ENCODE assay signal across 8 mouse cellular contexts in genomic region chr9:63109020-63109781, GRCm38 (mm10). TPM values are rescaled to one million over a fixed set of nuclear protein-coding genes. Genes with fewer than 3 reads are reported as not detected.
DNase-seq lines count a peak whose midpoint lies in the region; ATAC-seq lines count a peak whose summit lies in the region.

No protein-coding gene starts in this region.

- H3K4me3 ChIP-seq in neural tube, embryonic 14.5 days (ENCODE audit: low read depth, low read length): peak overlapping the region; percentile 33

- peak; percentile 70 for ATAC-seq in frontal cortex, adult (ENCODE audit: low TSS enrichment)
- ATAC-seq in neural tube, embryonic 14.5 days (ENCODE audit: low read depth): peak; percentile 82

- DNase-seq in MN1 (ENCODE audit: low spot score): peak; percentile 91
- peak; percentile 66 for DNase-seq in cerebellum, adult 8-10 months
- DNase-seq in heart, postnatal 4 days: peak; percentile 99
- DNase-seq in layer of hippocampus, adult 8-10 months (ENCODE audit: low spot score in 2 of 2): peak; percentile 85 to 90
- peak; percentile 95 to 98 for DNase-seq in lung, adult 18-20 months
- peak; percentile 89 for DNase-seq in testis, postnatal 14 days (ENCODE audit: low spot score)

- H3K4me2 ChIP-seq in neural tube, embryonic 14.5 days (ENCODE audit: low read depth, low read length): peak overlapping the region; percentile 60

- H3K9ac ChIP-seq in neural tube, embryonic 14.5 days (replicated peaks; ENCODE audit: low read depth, low read length): peak overlapping the region; percentile 48

- H3K4me1 ChIP-seq in neural tube, embryonic 14.5 days (ENCODE audit: control insufficient read depth, insufficient read depth, low read length): peaks cover 13% of the 10 kb centered on the region

- 2% methylated on average over 34 of the region's 34 CpGs for WGBS in neural tube, embryonic 14.5 days

- H3K27me3 ChIP-seq in neural tube, embryonic 14.5 days (ENCODE audit: control insufficient read depth, insufficient read depth, low read length): no peaks in the 10 kb centered on the region

- H3K9me3 ChIP-seq in neural tube, embryonic 14.5 days (ENCODE audit: control insufficient read depth, low read length): no peaks in the 10 kb centered on the region

- H3K36me3 ChIP-seq in neural tube, embryonic 14.5 days (ENCODE audit: control insufficient read depth, insufficient read depth, low read length): no peaks in the 10 kb centered on the region

- H3K27ac ChIP-seq in neural tube, embryonic 14.5 days (ENCODE audit: low read depth, low read length): peak overlapping the region; percentile 83

RNA-seq across cellular contexts. Expression of gene Skor1, which starts 39.6 kb away (rescaled TPM):
- under 1 TPM; 0.10 to 0.23 TPM for total RNA-seq in heart, postnatal 4 days (2021)
- total RNA-seq in layer of hippocampus, adult 8-10 months (2022): under 1 TPM in 1 of 4 experiments, not detected in 3; 0.18 TPM
- 22.7 and 23.2 TPM in 2 replicates for polyA plus RNA-seq in neural tube, embryonic 14.5 days (2014; fragmentation: Nextera tagmentation; extraction: Ambion mirVana)

Comparison
In these comparisons a context has a peak if more than half of its experiments do, and no peak if none do; other contexts are left out.
1. Peak in every context shown above with its lines: DNase-seq, ATAC-seq, H3K4me3 ChIP-seq and H3K27ac ChIP-seq.